ENCODE assay signal across 15 mouse cellular contexts in the genomic region with DNA sequence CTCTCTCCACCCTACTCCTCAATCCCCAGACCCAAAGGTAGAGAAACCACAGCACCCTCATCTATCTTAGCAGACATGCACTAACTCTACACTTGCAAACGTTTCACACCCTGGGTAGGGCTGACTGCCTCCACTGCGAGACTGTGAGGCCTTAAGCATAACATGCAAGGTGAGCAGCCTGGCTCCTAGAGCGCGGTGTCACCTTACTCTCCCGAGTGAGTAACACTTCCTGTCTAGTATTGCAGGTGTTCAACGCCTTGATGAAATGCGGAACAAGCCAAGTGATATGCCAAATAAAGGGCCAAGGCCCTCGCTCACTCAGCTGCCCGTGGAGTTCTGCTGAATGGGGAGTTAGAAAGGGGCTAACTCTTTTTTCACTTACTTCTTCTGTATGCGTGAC. TPM values are rescaled to one million over a fixed set of nuclear protein-coding genes. Genes with fewer than 3 reads are reported as not detected.
DNase-seq lines count a peak whose midpoint lies in the region; ATAC-seq lines count a peak whose summit lies in the region.
"Had no signal": no experiment of that assay in that cellular context is flagged by ENCODE, and none has a peak within 500 bp of the region (broad histone marks: within the 10 kb centered on the region; RNA-seq: fewer than 3 reads in every experiment).

No protein-coding gene starts in this region.

- no peaks in the 10 kb centered on the region for H3K27me3 ChIP-seq in intestine, embryonic 15.5 days (replicated peaks)
- H3K27me3 ChIP-seq: liver, embryonic 13.5 days; midbrain, embryonic 13.5 days had no signal

- no peak overlapping the region for H3K27ac ChIP-seq in intestine, embryonic 15.5 days
- H3K27ac ChIP-seq: liver, embryonic 13.5 days; midbrain, embryonic 13.5 days had no signal

- H3K4me1 ChIP-seq in intestine, embryonic 15.5 days (replicated peaks): no peaks in the 10 kb centered on the region
- H3K4me1 ChIP-seq: midbrain, embryonic 13.5 days had no signal

- peaks cover 3% of the 10 kb centered on the region; the same call in 1 of the 2 replicates for H3K36me3 ChIP-seq in intestine, embryonic 15.5 days

- peak; percentile 44 to 52 for DNase-seq in spleen, adult 18-20 months
- no peak for DNase-seq in spleen, postnatal 4 days (ENCODE audit: low spot score in 2 of 2)
- DNase-seq in T-cell, adult 2 months (ENCODE audit: low spot score): peak; percentile 42
- DNase-seq in thymus, postnatal 25 days: peak; percentile 32
- DNase-seq in kidney, adult 9 months: no peak
- no peak for DNase-seq in embryo, embryonic 10 days (ENCODE audit: low spot score)
- DNase-seq: adrenal gland, postnatal 10 days; cerebellum, adult 11 months; gastrocnemius, postnatal 36 days; kidney, adult 8-10 months; liver, embryonic 13.5 days had no signal

- H3K9me3 ChIP-seq in intestine, embryonic 15.5 days: no peaks in the 10 kb centered on the region
- H3K9me3 ChIP-seq: liver, embryonic 13.5 days; midbrain, embryonic 13.5 days had no signal

- no peak overlapping the region for H3K4me2 ChIP-seq in intestine, embryonic 15.5 days (replicated peaks)
- H3K4me2 ChIP-seq: liver, embryonic 13.5 days; midbrain, embryonic 13.5 days had no signal

- 79% methylated on average over 10 of the region's 10 CpGs for WGBS in intestine, embryonic 15.5 days

- ATAC-seq in megakaryocyte, adult 5-6 weeks (ENCODE audit: poor library complexity, severe bottlenecking): peak; percentile 91
- ATAC-seq in intestine, embryonic 15.5 days: no peak
- ATAC-seq: midbrain, embryonic 13.5 days had no signal

- no peak overlapping the region for H3K9ac ChIP-seq in intestine, embryonic 15.5 days
- H3K9ac ChIP-seq: liver, embryonic 13.5 days; midbrain, embryonic 13.5 days had no signal

- no peak overlapping the region for H3K4me3 ChIP-seq in intestine, embryonic 15.5 days (replicated peaks)
- H3K4me3 ChIP-seq: erythroblast, embryonic 14.5 days; liver, embryonic 13.5 days; midbrain, embryonic 13.5 days had no signal

RNA-seq across cellular contexts. Expression of a gene that starts 13.3 kb away (rescaled TPM):
- 38.5 and 39.7 TPM in 2 replicates for total RNA-seq in megakaryocyte, adult 5-6 weeks (2015)
- 77.6 and 92.3 TPM in 2 replicates for total RNA-seq in megakaryocyte, adult 5-6 weeks (2017)
- polyA plus RNA-seq in intestine, embryonic 15.5 days (2015; fragmentation: Nextera tagmentation; extraction: Ambion mirVana): 67.0 and 91.5 TPM in 2 replicates

RNA-seq across cellular contexts. Expression of a gene that starts 25.9 kb away (rescaled TPM):
- not detected in 2 replicates for total RNA-seq in megakaryocyte, adult 5-6 weeks (2015)
- not detected in 2 replicates for total RNA-seq in megakaryocyte, adult 5-6 weeks (2017)
- 1.7 and 2.6 TPM in 2 replicates for polyA plus RNA-seq in intestine, embryonic 15.5 days (2015; fragmentation: Nextera tagmentation; extraction: Ambion mirVana)

Comparison
In these comparisons a context has a peak if more than half of its experiments do, and no peak if none do; other contexts are left out.
1. DNase-seq: peak in spleen, adult 18-20 months (2 of 2), T-cell, adult 2 months (single experiment) and thymus, postnatal 25 days (single experiment); none in spleen, postnatal 4 days (0 of 2), kidney, adult 9 months (single experiment) and embryo, embryonic 10 days (single experiment).